Mouse (Mus musculus) bone marrow macrophage, adult 2 months (primary cell): Measurements from ENCODE around the gene Rbbp7. TPM values are rescaled to one million over a fixed set of nuclear protein-coding genes. Genes with fewer than 3 reads are reported as not detected.

ENCODE experiments used
- H3K27ac ChIP-seq: 2 replicates; pipeline ENCODE4 v1.5.1; 2012; ENCODE audit warnings: low read depth, low read length; ENCODE audit not compliant: insufficient read depth
- H3K4me1 ChIP-seq: 2 replicates; pipeline ENCODE4 v1.6.1; 2012; ENCODE audit warnings: low read length; ENCODE audit not compliant: control insufficient read depth, insufficient read depth
- H3K4me3 ChIP-seq: 2 replicates; pipeline ENCODE4 v1.5.1; 2012; ENCODE audit warnings: mild to moderate bottlenecking, low read length, moderate library complexity; ENCODE audit not compliant: insufficient read depth
- CTCF ChIP-seq: IDR thresholded peaks from 2 replicates; pipeline ENCODE4 v1.5.1; 2012; ENCODE audit warnings: low read depth, mild to moderate bottlenecking, low read length, moderate library complexity
- POLR2A ChIP-seq: IDR thresholded peaks from 2 replicates; pipeline ENCODE4 v1.6.1; 2012; ENCODE audit warnings: mild to moderate bottlenecking, low read depth, low read length, borderline replicate concordance
- polyA plus RNA-seq: library from polyadenylated mRNA; stranded (reverse); fragments of >200 nt; gene quantifications from 2 replicates; pipeline ENCODE4 v1.2.4, GENCODE M21; 2012; ENCODE audit not compliant: missing spikeins, insufficient read depth, insufficient read length

The Rbbp7 gene
- polyA plus RNA-seq, 1 experiment = 87.9 TPM

- no peaks in the 10 kb centered on the region for H3K4me1 ChIP-seq
- no peak overlapping the region for H3K4me3 ChIP-seq
- TF ChIP-seq CTCF = no peak
- no peak for TF ChIP-seq POLR2A
- H3K27ac ChIP-seq = no peak overlapping the region
Measured at GRCm38 (mm10) chrX:162800371-162800770, 40.2 kb downstream of the Rbbp7 start.

DNA sequence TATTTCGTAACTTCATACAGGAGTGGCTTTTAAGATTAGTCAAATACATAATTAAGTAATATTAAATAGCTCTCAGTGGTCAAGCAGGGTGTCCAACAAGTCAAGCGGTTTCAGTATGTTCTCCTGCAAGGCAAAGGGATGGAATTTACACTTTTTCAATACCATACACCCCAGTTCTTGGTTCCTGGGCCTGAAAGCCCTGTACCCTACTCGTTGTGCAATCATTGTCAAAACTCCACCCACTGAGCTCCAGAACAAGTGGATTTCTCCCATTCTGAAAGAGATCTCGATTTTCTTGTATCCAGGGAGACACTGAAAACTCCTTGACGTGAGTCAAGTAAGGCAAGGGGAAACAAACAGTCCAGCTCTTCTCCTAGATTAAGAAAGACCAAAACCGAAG lies 67.8 kb downstream of the Rbbp7 start:
- TF ChIP-seq POLR2A (no peak), CTCF (no peak)
- Histone ChIP-seq H3K4me1 (peaks cover 3% of the 10 kb centered on the region), H3K4me3 (peak overlapping the region; percentile 91), H3K27ac (0 out of 2 replicates have a peak overlapping the region, but pooled peaks have one; percentile 2)

Other genes with a start within 250 kb of the Rbbp7 start
- 27.3 and 38.8 TPM in 2 replicates for gene Reps2, start 116.8 kb upstream of the Rbbp7 start, polyA plus RNA-seq
- gene Txlng, start 69.1 kb downstream of the Rbbp7 start, polyA plus RNA-seq = 12.3 and 13.9 TPM in 2 replicates
- gene Syap1, start 128.0 kb downstream of the Rbbp7 start, polyA plus RNA-seq = 55.0 and 58.6 TPM in 2 replicates
- gene Ctps2, start 140.8 kb downstream of the Rbbp7 start, polyA plus RNA-seq = 85.6 and 86.8 TPM in 2 replicates
- gene S100g, start 204.2 kb downstream of the Rbbp7 start, polyA plus RNA-seq = not detected in 2 replicates